Mouse (Mus musculus): Measurements from ENCODE around the gene Ren1. TPM values are rescaled to one million over a fixed set of nuclear protein-coding genes. Genes with fewer than 3 reads are reported as not detected.

Gene Ren1
- polyA plus RNA-seq, 2 experiments = 0.48 to 2.8 TPM

DNA sequence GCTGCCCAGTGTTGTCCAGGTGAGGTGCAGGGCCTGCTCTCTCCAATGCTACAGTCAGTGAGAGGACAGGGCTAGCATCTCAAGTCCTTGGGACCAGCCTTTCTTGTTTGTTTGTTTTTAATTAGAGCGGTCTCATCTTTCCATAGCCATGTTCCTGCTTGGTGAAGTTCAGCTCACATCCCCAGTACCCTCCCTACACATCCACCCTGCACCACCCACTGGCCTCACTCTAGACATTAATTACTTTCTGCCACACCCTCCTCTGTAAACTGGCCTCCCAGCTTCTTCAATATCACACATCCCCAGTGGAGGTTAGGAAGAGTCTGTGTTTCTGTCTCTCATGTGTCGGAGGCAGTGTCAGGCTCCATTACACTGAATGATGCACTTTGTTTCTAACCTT, 6.0 kb upstream of the Ren1 start:
- 84% methylated on average over 2 of the region's 2 CpGs for WGBS
- TF ChIP-seq POLR2A (IDR thresholded peaks at IDR 0.05; ENCODE audit: borderline replicate concordance, extremely low read depth, insufficient read depth, insufficient read length) = no peak
- no peaks in the 10 kb centered on the region for H3K9me3 ChIP-seq (ENCODE audit: control insufficient read depth, low read length)
- H3K27me3 ChIP-seq (ENCODE audit: control insufficient read depth, insufficient read depth, low read length) = no peaks in the 10 kb centered on the region
- no peak overlapping the region for H3K9ac ChIP-seq (ENCODE audit: low read depth, low read length, severe bottlenecking)
- DNase-seq (ENCODE audit: low spot score) = no peak
- H3K36me3 ChIP-seq (ENCODE audit: control insufficient read depth, insufficient read depth, low read length) = no peaks in the 10 kb centered on the region
- no peak overlapping the region for H3K4me3 ChIP-seq (replicated peaks; ENCODE audit: low read length)
- no peak overlapping the region for H3K27ac ChIP-seq (replicated peaks; ENCODE audit: low read depth, low read length)
- H3K4me2 ChIP-seq (replicated peaks; ENCODE audit: low read depth, low read length, severe bottlenecking) = no peak overlapping the region
- no peaks in the 10 kb centered on the region for H3K4me1 ChIP-seq (ENCODE audit: control insufficient read depth, insufficient read depth, low read length)
- ATAC-seq (ENCODE audit: low FRiP score, low read depth) = no peak

DNA sequence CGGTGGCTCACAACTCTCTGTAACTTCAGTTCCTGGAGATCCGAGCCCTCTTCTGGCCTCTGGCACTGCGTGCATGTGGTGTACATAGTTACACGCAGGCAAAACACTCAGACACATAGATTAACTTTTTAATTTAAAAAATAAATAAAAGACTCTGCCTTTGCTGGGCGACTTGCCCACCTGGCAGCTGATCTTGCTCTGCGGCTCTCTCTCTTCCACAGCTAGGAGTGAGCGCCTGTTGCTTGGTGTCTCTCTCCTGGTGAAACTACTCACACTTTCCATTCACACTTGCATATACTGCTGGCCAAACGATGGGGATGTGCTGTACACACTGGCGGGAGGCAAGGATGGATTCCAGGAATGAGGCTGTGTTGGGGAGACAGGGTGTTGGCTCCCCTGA, 3.8 kb upstream of the Ren1 start:
- DNase-seq (ENCODE audit: low spot score) (no peak), ATAC-seq (ENCODE audit: low FRiP score, low read depth) (no peak)
- no peak for TF ChIP-seq POLR2A (IDR thresholded peaks at IDR 0.05; ENCODE audit: borderline replicate concordance, extremely low read depth, insufficient read depth, insufficient read length)
- Histone ChIP-seq H3K9ac (ENCODE audit: low read depth, low read length, severe bottlenecking) (no peak overlapping the region), H3K36me3 (ENCODE audit: control insufficient read depth, insufficient read depth, low read length) (no peaks in the 10 kb centered on the region), H3K27me3 (ENCODE audit: control insufficient read depth, insufficient read depth, low read length) (no peaks in the 10 kb centered on the region), H3K27ac (replicated peaks; ENCODE audit: low read depth, low read length) (no peak overlapping the region), H3K9me3 (ENCODE audit: control insufficient read depth, low read length) (no peaks in the 10 kb centered on the region), H3K4me1 (ENCODE audit: control insufficient read depth, insufficient read depth, low read length) (no peaks in the 10 kb centered on the region), H3K4me2 (replicated peaks; ENCODE audit: low read depth, low read length, severe bottlenecking) (no peak overlapping the region), H3K4me3 (replicated peaks; ENCODE audit: low read length) (no peak overlapping the region)
- WGBS = 83% methylated on average over 9 of the region's 9 CpGs

DNA sequence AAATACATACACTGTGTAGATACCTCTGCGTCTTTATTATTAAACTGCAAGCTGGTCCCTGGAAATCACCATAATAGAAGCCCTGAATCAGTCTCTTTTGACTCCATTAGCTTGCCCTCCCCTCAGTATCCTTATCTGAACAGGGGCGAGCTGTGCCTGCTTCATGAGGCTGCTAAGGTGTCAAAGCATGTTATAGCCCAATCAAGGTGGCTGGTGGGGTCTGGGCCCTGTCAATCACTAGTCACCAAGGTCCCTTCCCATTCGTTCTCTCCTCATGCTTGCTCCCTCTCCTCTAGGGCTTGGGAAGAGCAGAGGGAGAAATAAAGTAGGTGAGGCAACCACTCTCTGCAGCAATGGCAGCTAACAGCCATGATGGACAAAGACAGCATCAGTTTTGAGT, 3.1 kb upstream of the Ren1 start:
- Histone ChIP-seq H3K36me3 (ENCODE audit: control insufficient read depth, insufficient read depth, low read length) (no peaks in the 10 kb centered on the region), H3K27me3 (ENCODE audit: control insufficient read depth, insufficient read depth, low read length) (no peaks in the 10 kb centered on the region), H3K9ac (ENCODE audit: low read depth, low read length, severe bottlenecking) (no peak overlapping the region), H3K4me3 (replicated peaks; ENCODE audit: low read length) (no peak overlapping the region), H3K4me2 (replicated peaks; ENCODE audit: low read depth, low read length, severe bottlenecking) (no peak overlapping the region), H3K9me3 (ENCODE audit: control insufficient read depth, low read length) (no peaks in the 10 kb centered on the region), H3K27ac (replicated peaks; ENCODE audit: low read depth, low read length) (no peak overlapping the region), H3K4me1 (ENCODE audit: control insufficient read depth, insufficient read depth, low read length) (no peaks in the 10 kb centered on the region)
- TF ChIP-seq POLR2A (IDR thresholded peaks at IDR 0.05; ENCODE audit: borderline replicate concordance, extremely low read depth, insufficient read depth, insufficient read length) = no peak
- no peak for DNase-seq (ENCODE audit: low spot score)
- ATAC-seq (ENCODE audit: low FRiP score, low read depth) = no peak
- 66% methylated on average over 3 of the region's 3 CpGs for WGBS

DNA sequence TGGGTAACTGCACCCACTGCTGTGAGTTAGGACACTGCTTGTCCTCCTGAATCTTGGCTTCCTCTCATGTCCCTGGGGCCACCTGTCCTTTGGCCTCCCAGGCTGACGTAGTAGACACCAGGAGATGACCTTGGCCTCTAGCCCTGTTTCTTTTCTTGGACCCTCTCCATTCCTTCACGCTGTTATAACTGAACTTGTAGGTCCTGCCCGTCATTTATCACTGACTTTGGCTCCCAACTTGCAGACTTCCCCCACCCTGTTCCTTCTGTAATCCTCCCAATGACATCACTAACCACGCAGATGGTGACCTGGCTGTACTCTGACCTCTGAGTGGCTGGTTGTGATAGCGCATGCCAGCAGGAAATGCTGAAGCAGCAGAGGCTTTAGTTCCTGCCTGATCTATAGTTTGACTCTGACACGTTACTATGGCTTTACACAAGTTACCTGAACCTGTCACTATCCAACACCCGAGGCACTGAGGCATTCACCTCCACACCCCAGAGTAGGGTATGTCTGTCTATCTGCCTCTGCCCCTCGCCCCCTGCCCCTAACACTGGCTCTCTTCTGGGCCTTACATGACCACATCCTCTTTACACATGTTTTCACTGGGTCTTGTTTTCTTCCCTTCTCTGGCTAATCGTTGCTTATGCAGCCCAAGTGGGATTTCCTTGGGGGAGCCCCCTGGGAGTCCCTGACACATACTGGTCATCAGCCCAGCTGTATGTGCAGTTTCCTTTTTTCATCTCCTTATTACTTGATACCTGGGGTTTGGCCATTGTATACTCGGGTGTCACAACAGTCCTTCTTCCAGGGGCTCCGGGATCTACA, 2.4 kb upstream of the Ren1 start:
- WGBS = 70% methylated on average over 11 of the region's 11 CpGs
- no peak for DNase-seq (ENCODE audit: low spot score)
- no peak for TF ChIP-seq POLR2A (IDR thresholded peaks at IDR 0.05; ENCODE audit: borderline replicate concordance, extremely low read depth, insufficient read depth, insufficient read length)

DNA sequence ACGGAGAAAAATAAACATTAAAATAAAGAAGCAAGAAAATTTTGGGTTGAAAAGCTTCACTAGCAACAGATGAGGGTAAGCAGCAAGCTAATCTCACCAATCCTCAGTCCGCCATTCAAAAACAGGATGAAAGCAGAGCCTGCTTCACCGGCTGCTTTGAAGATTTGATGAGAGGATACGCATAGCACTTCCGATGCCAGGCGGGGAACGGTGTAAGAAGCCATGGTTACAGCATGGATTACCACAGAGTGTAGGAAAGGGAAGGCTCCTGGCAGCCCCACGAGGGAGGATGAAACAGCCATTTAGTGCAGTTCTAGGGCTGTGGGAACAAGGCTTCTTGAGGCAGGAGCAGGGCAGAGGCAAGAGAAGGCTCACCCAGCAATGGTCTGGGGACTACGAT, 1.5 kb downstream of the Ren1 start:
- H3K36me3 ChIP-seq (ENCODE audit: control insufficient read depth, insufficient read depth, low read length) = no peaks in the 10 kb centered on the region
- 35% methylated on average over 9 of the region's 9 CpGs for WGBS
- no peaks in the 10 kb centered on the region for H3K9me3 ChIP-seq (ENCODE audit: control insufficient read depth, low read length)
- H3K4me1 ChIP-seq (ENCODE audit: control insufficient read depth, insufficient read depth, low read length) = peaks cover 3% of the 10 kb centered on the region; the same call in 1 of the 2 replicates
- TF ChIP-seq POLR2A (IDR thresholded peaks at IDR 0.05; ENCODE audit: borderline replicate concordance, extremely low read depth, insufficient read depth, insufficient read length) = no peak
- H3K27ac ChIP-seq (replicated peaks; ENCODE audit: low read depth, low read length) = no peak overlapping the region
- H3K4me3 ChIP-seq (replicated peaks; ENCODE audit: low read length) = no peak overlapping the region
- DNase-seq (ENCODE audit: low spot score) (no peak), ATAC-seq (ENCODE audit: low FRiP score, low read depth) (no peak)
- no peak overlapping the region for H3K9ac ChIP-seq (ENCODE audit: low read depth, low read length, severe bottlenecking)
- no peak overlapping the region for H3K4me2 ChIP-seq (replicated peaks; ENCODE audit: low read depth, low read length, severe bottlenecking)
- H3K27me3 ChIP-seq (ENCODE audit: control insufficient read depth, insufficient read depth, low read length) = no peaks in the 10 kb centered on the region

More for the DNA sequence above, 2.4 kb upstream of the Ren1 start:
- ATAC-seq (ENCODE audit: low FRiP score, low read depth) = no peak
- no peak overlapping the region for H3K4me3 ChIP-seq (replicated peaks; ENCODE audit: low read length)
- H3K9ac ChIP-seq (ENCODE audit: low read depth, low read length, severe bottlenecking) = no peak overlapping the region
- no peaks in the 10 kb centered on the region for H3K36me3 ChIP-seq (ENCODE audit: control insufficient read depth, insufficient read depth, low read length)
- H3K27ac ChIP-seq (replicated peaks; ENCODE audit: low read depth, low read length) = no peak overlapping the region
- no peaks in the 10 kb centered on the region for H3K27me3 ChIP-seq (ENCODE audit: control insufficient read depth, insufficient read depth, low read length)
- no peak overlapping the region for H3K4me2 ChIP-seq (replicated peaks; ENCODE audit: low read depth, low read length, severe bottlenecking)
- H3K4me1 ChIP-seq (ENCODE audit: control insufficient read depth, insufficient read depth, low read length) = no peaks in the 10 kb centered on the region
- H3K9me3 ChIP-seq (ENCODE audit: control insufficient read depth, low read length) = no peaks in the 10 kb centered on the region
